Mouse (Mus musculus) common myeloid progenitor, adult 5-6 weeks (primary cell): ENCODE data around the gene Usp24. TPM values are rescaled to one million over a fixed set of nuclear protein-coding genes. Genes with fewer than 3 reads are reported as not detected.

ENCODE experiments used
- ATAC-seq: replicated peaks from 2 replicates; pipeline ENCODE4 v1.8.0; 2016; ENCODE audit warnings: low read depth, mild to moderate bottlenecking, moderate TSS enrichment, inconsistent platforms; ENCODE audit not compliant: poor library complexity, severe bottlenecking
- total RNA-seq: library from RNA; stranded (forward); fragments of 200-1000, 187-1606 nt; gene quantifications from 2 replicates; pipeline ENCODE4 v1.2.3, GENCODE M21; 2017

The Usp24 gene
- total RNA-seq, 1 experiment from 2014 or later, result 65.3 TPM

DNA sequence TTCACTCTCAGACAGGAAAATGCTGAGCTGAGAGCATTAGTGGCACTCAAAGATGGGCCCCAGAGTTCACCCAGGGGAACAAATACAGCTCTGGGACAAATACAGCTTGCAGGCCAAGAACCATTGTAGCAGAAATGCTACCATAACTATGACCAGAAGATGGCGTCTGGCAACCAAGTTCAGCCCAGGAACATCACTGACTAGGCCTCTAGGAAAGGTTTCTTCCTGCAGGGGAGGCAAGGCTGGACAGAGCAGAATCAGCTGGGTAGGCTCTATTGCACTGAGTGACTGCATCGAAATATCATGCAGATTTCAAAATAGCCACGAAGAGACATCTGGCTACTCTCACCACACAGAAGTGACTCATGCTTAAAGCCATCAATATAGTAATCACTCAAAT, 156.3 kb downstream of the Usp24 start:
- ATAC-seq, result peak; percentile 84

DNA sequence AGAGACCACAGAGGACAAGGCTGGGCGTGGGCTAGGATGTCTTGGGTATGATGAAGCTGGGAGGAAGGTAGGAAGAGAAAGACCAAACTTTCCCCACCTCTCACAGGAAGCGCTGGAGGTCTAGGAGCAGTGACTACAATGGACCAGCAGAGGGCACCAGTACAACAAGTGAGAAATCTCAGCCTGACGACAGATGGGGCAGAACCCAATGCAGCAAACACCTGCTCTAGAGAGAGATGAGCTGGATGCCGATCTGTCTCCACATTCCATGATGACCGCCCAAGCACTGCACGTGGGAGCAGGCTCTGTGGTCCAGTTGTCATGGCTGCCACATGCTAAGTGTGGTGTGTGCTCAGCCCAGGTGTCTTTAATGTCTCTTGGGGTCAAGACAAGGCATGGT, 158.2 kb downstream of the Usp24 start:
- peak; percentile 90 for ATAC-seq

DNA sequence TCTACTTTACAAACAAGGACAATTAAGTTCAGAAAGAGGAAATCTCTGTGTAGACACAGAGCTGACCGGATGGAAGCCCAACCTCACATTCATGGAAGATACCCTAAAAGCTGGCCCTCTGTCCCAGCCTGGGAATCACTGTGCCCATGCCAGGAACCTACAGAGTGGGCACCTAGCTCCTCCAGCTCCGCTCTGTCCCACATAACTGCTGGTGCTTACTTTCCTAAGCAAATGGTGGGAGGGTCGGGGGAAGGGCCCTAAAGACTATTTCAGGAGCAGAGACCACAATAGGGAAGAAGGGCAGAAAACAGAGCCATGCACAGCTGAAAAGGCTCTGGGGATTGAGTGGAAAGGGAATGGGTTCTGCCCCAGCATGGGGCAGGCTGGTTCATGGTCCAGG, 164.5 kb downstream of the Usp24 start:
- no peak for ATAC-seq

DNA sequence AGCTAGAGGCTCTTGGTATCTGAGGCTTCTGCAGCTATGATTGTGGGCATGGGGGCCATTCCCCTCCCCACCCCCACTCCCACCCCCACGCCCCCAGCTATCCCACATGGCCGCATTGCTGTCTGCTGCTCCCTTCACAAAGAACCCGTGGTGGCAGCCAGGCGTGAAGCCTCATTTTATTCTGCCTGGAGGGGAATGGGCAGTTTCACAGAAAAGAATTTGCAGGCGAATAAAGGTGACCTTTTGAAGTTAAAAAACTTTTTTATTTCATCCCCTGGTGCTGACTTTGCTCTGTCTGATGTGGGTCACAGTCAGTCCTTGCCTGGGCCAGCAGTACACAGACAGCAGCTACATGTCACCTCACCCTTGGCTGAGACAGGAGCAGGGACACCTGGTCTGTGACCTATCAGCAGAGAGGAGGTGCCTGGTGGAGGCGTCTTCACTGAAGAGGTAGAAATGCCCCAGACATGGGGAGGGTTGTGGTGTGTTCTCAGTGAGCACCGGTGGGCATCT, 167.3 kb downstream of the Usp24 start:
- no peak for ATAC-seq

DNA sequence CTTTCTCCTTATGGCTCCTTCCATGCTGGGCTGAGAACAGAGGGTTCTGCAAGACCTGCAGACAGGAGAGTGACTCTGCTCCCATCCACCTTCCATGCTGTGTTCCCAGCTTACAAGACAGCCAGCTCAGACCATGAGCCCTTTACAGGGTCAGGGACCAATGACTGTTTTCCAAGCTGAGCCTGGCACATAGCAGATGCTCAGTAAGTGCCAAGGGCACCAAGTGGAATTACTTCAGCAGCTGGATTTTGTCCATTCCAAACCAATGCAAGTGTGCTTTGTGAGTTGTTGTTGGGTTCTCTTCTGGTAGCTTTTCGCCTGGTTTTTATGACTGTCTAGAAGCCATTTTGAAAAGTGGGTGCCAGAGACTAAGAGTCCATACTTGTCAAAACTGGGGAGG, 167.8 kb downstream of the Usp24 start:
- ATAC-seq, result no peak

DNA sequence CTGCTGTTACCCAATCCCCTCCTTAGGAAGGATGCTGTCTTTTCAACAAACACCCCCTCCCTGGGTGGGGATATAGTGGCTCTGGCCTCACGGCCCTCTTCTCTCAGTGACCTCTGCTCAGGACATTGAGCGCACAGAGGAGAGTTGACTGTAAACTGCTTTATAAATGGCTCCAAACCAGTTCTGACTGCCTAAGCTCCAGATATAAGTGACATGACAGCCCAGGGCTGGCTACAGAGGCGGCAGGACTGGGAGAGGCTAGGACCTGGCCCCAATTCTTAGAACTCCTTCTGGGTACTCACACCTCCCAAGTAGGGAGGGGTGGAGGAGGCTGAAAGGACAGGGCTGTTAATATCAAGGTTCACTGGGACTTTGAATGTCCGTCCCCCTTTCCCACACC, 174.6 kb downstream of the Usp24 start:
- no peak for ATAC-seq

Other genes with a start within 250 kb of the Usp24 start
- not detected in 2 replicates for gene Pcsk9, start 148.1 kb downstream of the Usp24 start, total RNA-seq
- gene Bsnd, start 176.1 kb downstream of the Usp24 start, total RNA-seq, result not detected in 2 replicates
- gene Dhcr24, start 244.8 kb downstream of the Usp24 start, total RNA-seq, result 12.6 and 15.8 TPM in 2 replicates